Mouse (Mus musculus): Measurements from ENCODE around the gene Slc9a9. TPM values are rescaled to one million over a fixed set of nuclear protein-coding genes. Genes with fewer than 3 reads are reported as not detected.

Gene Slc9a9
- polyA plus RNA-seq, 1 experiment from 2014 or later, result 8.6 TPM

DNA sequence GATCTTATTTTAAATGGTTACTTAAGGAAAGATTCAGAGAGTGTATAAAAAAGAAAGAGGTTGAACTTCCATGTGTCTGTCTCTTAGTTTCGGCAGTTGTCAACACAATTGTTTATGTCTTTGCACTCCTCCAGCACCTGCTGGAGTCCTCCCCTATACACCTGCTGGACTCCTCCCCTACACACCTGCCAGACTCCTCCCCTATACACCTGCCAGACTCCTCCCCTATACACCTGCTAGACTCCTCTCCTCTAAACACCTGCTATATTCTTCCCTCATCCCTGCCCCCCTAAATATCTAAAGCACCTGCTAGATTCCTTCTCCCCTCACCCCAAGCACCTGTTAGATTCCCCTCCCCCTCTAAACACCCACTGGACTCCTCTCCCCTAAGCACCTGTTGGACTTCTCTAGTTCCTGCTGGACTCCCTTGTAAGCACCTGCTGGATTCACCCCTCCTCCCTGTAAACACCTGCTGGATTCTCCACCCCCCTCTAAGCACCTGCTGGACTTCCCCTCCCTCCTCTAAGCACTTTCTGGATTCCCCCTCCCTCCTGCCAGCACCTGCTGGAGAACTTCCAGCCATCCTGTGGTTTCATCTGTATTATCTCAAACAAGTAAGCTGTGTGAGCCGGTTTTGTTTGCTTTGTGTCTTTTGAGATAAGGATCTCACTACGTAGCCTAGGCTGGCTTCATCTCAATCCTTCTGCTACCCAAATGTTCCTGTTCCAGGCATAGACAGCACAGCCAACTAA, 10.1 kb upstream of the Slc9a9 start:
- H3K4me1 ChIP-seq, result no peaks in the 10 kb centered on the region
- ATAC-seq (ENCODE audit: low FRiP score, low read depth), result no peak
- H3K27me3 ChIP-seq (replicated peaks), result no peaks in the 10 kb centered on the region
- H3K9ac ChIP-seq, result no peak overlapping the region
- 76% methylated on average over 3 of the region's 3 CpGs for WGBS
- no peak overlapping the region for H3K4me2 ChIP-seq (replicated peaks)
- H3K36me3 ChIP-seq, result no peaks in the 10 kb centered on the region
- no peaks in the 10 kb centered on the region for H3K9me3 ChIP-seq
- no peak overlapping the region for H3K27ac ChIP-seq
- H3K4me3 ChIP-seq, result no peak overlapping the region

DNA sequence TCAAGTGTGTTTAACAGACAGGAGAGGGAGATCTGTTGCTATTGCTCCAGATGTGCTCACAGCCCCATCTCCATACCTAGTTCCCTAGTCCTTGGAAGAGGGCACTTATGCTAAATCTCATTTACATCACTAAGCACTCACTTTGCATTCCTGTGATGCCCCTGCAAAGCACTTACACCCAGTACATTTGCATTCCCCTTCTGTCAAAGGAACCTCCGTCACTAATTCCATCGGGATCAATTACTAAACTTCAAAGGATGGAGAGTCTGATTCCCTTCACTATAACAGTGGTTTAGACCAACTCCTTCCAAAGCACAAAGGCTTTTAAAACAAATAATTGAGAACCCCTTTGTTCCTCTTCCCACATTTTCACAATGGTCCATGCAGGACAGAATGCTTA, 7.9 kb upstream of the Slc9a9 start:
- Histone ChIP-seq H3K9me3 (no peaks in the 10 kb centered on the region), H3K9ac (no peak overlapping the region), H3K4me2 (replicated peaks) (no peak overlapping the region), H3K36me3 (no peaks in the 10 kb centered on the region), H3K27ac (no peak overlapping the region), H3K27me3 (replicated peaks) (no peaks in the 10 kb centered on the region), H3K4me1 (no peaks in the 10 kb centered on the region), H3K4me3 (no peak overlapping the region)
- 8% methylated on average over 2 of the region's 2 CpGs for WGBS
- ATAC-seq (ENCODE audit: low FRiP score, low read depth), result 0 out of 2 replicates have a peak, but pooled peaks have one; percentile 31

DNA sequence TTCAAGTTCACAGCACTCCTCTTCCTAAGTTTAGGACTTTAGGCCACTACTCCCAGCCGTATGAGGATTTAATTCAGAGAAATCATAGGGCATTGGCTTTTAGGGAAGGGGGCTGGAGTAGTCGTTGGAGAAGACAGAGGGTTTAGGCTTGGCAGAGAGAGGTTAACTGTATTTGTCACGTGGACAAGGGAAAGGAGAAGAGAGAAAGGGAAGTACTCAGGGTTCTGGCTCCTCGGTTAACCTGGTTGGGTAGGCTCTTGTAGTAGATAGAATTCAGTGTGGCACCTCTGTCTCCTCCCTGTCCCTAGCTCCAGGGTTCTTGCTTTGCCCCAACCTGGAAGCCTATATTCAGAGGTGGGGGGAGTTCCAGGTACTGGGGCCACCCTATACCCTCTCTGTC, 4.5 kb upstream of the Slc9a9 start:
- no peak overlapping the region for H3K27ac ChIP-seq
- no peak overlapping the region for H3K9ac ChIP-seq
- no peak overlapping the region for H3K4me3 ChIP-seq
- no peak for ATAC-seq (ENCODE audit: low FRiP score, low read depth)
- no peak overlapping the region for H3K4me2 ChIP-seq (replicated peaks)
- 0 out of 2 replicates have a peak, but pooled peaks cover under 1% of the 10 kb centered on the region for H3K4me1 ChIP-seq
- no peaks in the 10 kb centered on the region for H3K27me3 ChIP-seq (replicated peaks)
- H3K9me3 ChIP-seq, result no peaks in the 10 kb centered on the region
- WGBS, result 87% methylated on average over 4 of the region's 4 CpGs
- H3K36me3 ChIP-seq, result no peaks in the 10 kb centered on the region

DNA sequence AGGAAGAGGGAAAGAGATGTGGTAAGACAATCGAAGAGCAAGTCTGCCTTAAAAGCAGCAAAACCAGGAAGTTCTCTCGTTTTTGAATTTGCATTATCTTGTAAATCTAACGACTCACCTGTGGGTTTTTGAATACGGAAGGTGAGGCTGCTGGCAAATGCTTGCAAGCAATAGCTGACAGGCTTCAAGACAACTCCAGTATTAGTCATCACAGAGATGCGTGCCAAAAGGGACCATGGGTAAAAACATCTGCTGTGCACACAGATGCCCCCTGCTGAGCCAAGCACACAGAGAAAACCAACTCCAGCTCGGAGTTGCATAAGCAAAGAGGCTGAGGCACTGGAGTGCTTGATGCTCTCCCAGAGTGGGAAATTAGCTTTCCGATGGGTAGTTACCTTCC, 1.1 kb upstream of the Slc9a9 start:
- H3K36me3 ChIP-seq, result no peaks in the 10 kb centered on the region
- ATAC-seq (ENCODE audit: low FRiP score, low read depth), result no peak
- 0 out of 2 replicates have a peak, but pooled peaks cover 3% of the 10 kb centered on the region for H3K4me1 ChIP-seq
- no peak overlapping the region for H3K9ac ChIP-seq
- no peaks in the 10 kb centered on the region for H3K9me3 ChIP-seq
- H3K4me2 ChIP-seq (replicated peaks), result no peak overlapping the region
- no peak overlapping the region for H3K27ac ChIP-seq
- no peaks in the 10 kb centered on the region for H3K27me3 ChIP-seq (replicated peaks)
- WGBS, result 52% methylated on average over 7 of the region's 7 CpGs
- H3K4me3 ChIP-seq, result no peak overlapping the region

DNA sequence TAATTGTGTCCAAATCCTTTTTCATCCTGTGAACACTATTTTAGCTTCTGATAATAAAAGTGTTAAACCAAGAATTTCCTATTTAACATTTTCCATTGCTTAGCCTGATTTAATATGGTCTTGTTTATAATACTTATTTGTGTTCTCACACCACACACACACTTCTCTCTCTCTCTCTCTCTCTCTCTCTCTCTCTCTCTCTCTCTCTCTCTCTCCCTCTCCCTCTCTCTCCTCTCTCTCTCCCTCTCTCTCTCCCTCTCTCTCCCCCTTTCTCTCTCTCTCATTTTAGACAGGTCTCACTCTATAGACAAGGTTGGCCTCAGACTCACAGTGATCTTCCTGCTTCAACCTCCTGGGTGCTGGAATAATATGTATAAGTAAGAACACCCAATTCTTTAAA, 995 bp downstream of the Slc9a9 start:
- Histone ChIP-seq H3K27me3 (replicated peaks) (no peaks in the 10 kb centered on the region), H3K4me1 (0 out of 2 replicates have a peak, but pooled peaks cover 3% of the 10 kb centered on the region), H3K9ac (no peak overlapping the region), H3K9me3 (no peaks in the 10 kb centered on the region), H3K27ac (no peak overlapping the region), H3K36me3 (no peaks in the 10 kb centered on the region), H3K4me2 (replicated peaks) (peak overlapping the region; percentile 79), H3K4me3 (no peak overlapping the region)
- no peak for ATAC-seq (ENCODE audit: low FRiP score, low read depth)

DNA sequence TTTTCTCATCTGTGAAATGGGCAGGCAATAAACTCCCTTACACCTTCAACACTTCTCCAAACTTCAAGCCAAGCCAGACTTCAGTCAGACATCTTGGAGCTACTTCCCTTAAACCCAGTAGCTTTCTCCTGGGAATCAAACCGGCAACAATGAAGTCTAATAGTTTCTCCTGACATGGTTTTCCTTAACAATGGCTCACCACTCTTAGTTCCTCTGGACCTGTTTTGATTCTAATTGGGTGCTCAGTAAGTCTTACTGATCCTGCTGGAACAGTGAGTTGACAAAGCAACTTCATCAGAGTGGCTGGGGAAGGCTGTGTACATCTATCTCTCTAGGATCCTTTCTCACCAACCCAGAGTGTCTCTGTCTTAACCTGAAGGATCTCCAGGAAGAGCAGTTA, 5.0 kb downstream of the Slc9a9 start:
- Histone ChIP-seq H3K36me3 (no peaks in the 10 kb centered on the region), H3K4me1 (0 out of 2 replicates have a peak, but pooled peaks cover 3% of the 10 kb centered on the region), H3K27me3 (replicated peaks) (no peaks in the 10 kb centered on the region), H3K4me2 (replicated peaks) (no peak overlapping the region), H3K9me3 (no peaks in the 10 kb centered on the region), H3K4me3 (no peak overlapping the region), H3K27ac (no peak overlapping the region), H3K9ac (no peak overlapping the region)
- 88% methylated on average over 1 of the region's 1 CpGs for WGBS
- no peak for ATAC-seq (ENCODE audit: low FRiP score, low read depth)

DNA sequence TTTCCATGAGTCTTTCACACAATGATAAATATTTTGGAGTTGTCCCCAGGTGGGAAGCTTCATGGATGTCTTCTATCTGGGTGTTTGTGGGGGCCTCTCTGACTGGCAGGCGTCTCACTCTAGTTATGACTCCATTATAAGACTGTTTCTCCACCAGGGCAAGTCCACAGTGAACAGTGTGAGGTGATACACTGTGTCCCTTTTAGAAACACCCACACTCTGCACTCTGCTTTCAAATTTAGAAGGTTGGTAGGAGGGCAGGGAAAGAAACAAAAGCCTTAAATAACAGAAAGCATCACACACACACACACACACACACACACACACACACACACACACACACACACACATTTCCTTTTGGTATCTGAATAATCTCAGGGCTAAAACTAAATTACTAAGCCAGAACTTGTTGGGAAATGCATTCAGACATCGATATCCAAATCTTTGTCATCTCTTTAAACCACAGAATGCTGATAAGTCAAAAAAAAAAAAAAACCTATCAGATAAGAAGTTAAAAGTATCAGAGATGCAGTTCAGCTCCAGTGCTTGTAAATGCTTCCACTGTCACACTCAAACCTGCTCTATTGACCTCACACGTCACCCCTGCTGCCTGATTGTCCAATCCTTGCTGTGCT, 8.4 kb downstream of the Slc9a9 start:
- Histone ChIP-seq H3K4me2 (replicated peaks) (no peak overlapping the region), H3K27me3 (replicated peaks) (no peaks in the 10 kb centered on the region), H3K4me3 (no peak overlapping the region), H3K4me1 (no peaks in the 10 kb centered on the region), H3K36me3 (no peaks in the 10 kb centered on the region), H3K9ac (no peak overlapping the region), H3K27ac (no peak overlapping the region), H3K9me3 (no peaks in the 10 kb centered on the region)
- WGBS, result 81% methylated on average over 3 of the region's 3 CpGs
- no peak for ATAC-seq (ENCODE audit: low FRiP score, low read depth)

DNA sequence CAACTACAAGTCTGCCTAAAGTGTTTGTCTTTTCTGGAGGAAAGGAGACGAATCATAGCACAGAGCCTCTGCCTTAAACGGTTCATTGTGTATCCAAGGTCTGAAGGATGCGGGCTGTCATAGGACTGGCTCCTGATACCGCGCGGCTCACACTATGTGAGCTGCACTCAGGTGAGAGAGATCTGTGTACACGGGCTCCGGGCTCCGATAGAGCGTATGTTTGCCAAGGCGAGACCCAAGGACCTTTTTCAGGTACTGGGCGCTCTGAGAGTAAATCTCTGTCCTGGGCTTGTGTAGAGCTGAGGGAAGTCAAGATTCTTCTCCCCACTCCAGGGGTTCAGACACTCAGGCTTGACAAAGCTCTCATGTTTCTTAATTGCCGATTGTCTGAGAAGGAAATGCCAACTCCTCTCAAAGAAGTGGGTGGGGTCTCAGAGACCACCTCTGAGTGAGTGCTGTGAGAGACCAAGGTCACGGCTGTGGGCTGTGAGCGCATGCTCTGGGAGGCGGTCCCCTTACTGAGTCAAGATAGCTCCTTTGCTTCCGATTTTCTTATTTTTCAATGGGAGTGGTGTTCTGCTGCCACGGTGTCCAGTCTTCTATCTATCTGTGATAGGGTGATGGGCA, 10.9 kb downstream of the Slc9a9 start:
- Histone ChIP-seq H3K27me3 (replicated peaks) (no peaks in the 10 kb centered on the region), H3K9me3 (no peaks in the 10 kb centered on the region), H3K4me1 (no peaks in the 10 kb centered on the region), H3K9ac (no peak overlapping the region), H3K4me3 (no peak overlapping the region), H3K4me2 (replicated peaks) (no peak overlapping the region), H3K36me3 (no peaks in the 10 kb centered on the region), H3K27ac (no peak overlapping the region)
- WGBS, result 86% methylated on average over 18 of the region's 18 CpGs
- no peak for ATAC-seq (ENCODE audit: low FRiP score, low read depth)

DNA sequence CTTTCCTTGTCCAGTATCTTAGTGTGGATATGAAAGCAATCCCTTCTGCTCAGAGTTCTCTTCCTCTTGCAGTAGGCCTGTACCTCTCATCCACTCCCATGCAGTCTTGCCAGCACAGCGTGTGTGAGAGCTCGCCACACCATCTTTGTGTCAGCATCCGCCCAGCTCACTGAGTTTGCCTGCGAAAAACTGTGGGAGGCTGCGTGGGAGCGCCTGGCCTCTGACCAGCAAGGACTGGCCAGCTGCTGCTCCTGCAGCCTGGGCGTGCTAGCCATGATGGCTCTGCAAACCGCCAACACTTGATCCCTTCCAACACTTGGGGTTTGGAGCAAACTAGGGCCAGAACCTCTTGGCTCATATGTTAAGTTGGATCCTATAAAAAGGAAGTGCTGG, 11.4 kb downstream of the Slc9a9 start:
- WGBS, result 92% methylated on average over 8 of the region's 8 CpGs
- no peak overlapping the region for H3K9ac ChIP-seq
- ATAC-seq (ENCODE audit: low FRiP score, low read depth), result no peak
- no peaks in the 10 kb centered on the region for H3K36me3 ChIP-seq
- H3K4me1 ChIP-seq, result no peaks in the 10 kb centered on the region
- no peak overlapping the region for H3K4me2 ChIP-seq (replicated peaks)
- H3K4me3 ChIP-seq, result no peak overlapping the region
- no peaks in the 10 kb centered on the region for H3K9me3 ChIP-seq
- no peaks in the 10 kb centered on the region for H3K27me3 ChIP-seq (replicated peaks)
- H3K27ac ChIP-seq, result no peak overlapping the region

DNA sequence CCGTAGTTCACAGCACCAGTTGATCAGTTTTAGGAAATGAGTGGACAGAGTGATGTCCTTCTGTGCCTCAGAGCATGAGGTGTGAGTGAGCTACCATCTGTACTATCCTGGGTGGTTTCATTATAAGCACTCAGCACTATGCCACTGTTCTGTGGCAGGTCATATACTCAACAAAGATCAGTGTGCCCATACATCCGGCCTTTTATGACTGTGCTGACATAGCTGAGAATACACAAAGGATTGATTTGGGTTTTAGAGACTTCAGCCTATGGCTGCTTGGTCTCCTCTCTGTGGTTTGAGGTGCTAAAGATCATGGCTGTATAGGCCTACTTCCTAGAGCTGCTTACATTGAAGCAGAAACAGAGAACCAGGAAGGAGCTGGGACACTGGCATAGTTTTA, 12.6 kb downstream of the Slc9a9 start:
- Histone ChIP-seq H3K27ac (no peak overlapping the region), H3K36me3 (no peaks in the 10 kb centered on the region), H3K4me1 (no peaks in the 10 kb centered on the region), H3K4me2 (replicated peaks) (no peak overlapping the region), H3K9ac (no peak overlapping the region), H3K4me3 (no peak overlapping the region), H3K27me3 (replicated peaks) (no peaks in the 10 kb centered on the region), H3K9me3 (no peaks in the 10 kb centered on the region)
- 79% methylated on average over 2 of the region's 2 CpGs for WGBS
- ATAC-seq (ENCODE audit: low FRiP score, low read depth), result no peak

DNA sequence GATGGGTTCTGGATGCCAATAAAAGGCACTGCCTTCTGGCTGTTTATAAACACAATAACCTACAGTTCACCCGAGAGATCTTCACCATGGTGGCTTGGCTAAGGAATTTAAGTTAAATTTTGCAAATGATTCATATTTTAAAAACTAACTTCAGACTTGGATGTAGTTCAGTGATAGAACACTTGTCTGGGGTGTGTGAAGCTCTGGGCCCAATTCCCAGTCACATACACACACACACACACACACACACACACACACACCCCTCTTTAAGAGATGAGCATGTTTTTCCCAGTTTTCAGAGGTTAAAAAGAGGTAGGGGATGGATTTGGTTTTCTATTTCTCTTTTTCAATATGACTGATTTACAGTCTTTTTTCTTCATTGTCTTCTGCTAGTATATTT, 15.9 kb downstream of the Slc9a9 start:
- no peak for ATAC-seq (ENCODE audit: low FRiP score, low read depth)
- 93% methylated on average over 1 of the region's 1 CpGs for WGBS

DNA sequence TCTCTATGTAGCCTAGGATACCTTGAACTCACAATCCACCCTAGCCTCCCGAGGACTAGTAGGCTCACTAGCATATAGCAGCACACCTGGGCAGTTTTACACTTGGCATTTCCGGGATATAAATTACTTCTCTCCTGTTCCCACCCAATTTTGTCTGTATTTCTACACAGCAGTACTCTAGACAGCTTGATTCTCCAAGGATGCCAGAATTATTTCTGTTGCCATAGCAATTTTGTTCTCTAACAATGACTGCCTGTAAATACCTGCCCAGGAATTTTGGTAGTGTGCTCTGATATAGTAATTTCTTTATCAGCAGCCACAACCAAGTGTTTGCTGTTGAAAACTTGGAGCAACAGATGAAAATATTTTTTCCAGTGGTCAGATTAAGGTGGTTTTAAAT, 16.7 kb downstream of the Slc9a9 start:
- no peak for ATAC-seq (ENCODE audit: low FRiP score, low read depth)
- Histone ChIP-seq H3K4me3 (no peak overlapping the region), H3K4me1 (no peaks in the 10 kb centered on the region), H3K9ac (no peak overlapping the region), H3K27me3 (replicated peaks) (no peaks in the 10 kb centered on the region), H3K9me3 (no peaks in the 10 kb centered on the region), H3K36me3 (no peaks in the 10 kb centered on the region), H3K4me2 (replicated peaks) (no peak overlapping the region), H3K27ac (no peak overlapping the region)
- WGBS, result 86% methylated on average over 2 of the region's 2 CpGs

More for the DNA sequence above, 15.9 kb downstream of the Slc9a9 start:
- Histone ChIP-seq H3K9me3 (no peaks in the 10 kb centered on the region), H3K4me3 (no peak overlapping the region), H3K27me3 (replicated peaks) (no peaks in the 10 kb centered on the region), H3K4me1 (no peaks in the 10 kb centered on the region), H3K36me3 (no peaks in the 10 kb centered on the region), H3K4me2 (replicated peaks) (no peak overlapping the region), H3K27ac (no peak overlapping the region), H3K9ac (no peak overlapping the region)
